In genomic region chr16:4862863-4863483, GRCm38 (mm10) we compare ENCODE assay signal across 8 mouse cellular contexts. TPM values are rescaled to one million over a fixed set of nuclear protein-coding genes. Genes with fewer than 3 reads are reported as not detected.
DNase-seq lines count a peak whose midpoint lies in the region; ATAC-seq and TF ChIP-seq lines count a peak whose summit lies in the region.

No protein-coding gene starts in this region.

- no peaks in the 10 kb centered on the region for H3K27me3 ChIP-seq in forebrain, embryonic 15.5 days

- ATAC-seq in forebrain, embryonic 15.5 days (replicated peaks): 0 out of 2 replicates have a peak, but pooled peaks have one; percentile 46

- no peak overlapping the region for H3K9ac ChIP-seq in forebrain, embryonic 15.5 days (replicated peaks)

- DNase-seq in ES-CJ7 (ENCODE audit: low read depth, low spot score): peak; percentile 52
- peak; percentile 64 for DNase-seq in heart, postnatal 25 days (ENCODE audit: low spot score)
- peak; percentile 58 for DNase-seq in layer of hippocampus, adult 9-10 months (ENCODE audit: low spot score)
- DNase-seq in lung, postnatal 10 days: peak; percentile 94
- peak; percentile 72 for DNase-seq in retina, embryonic 14.5 days (ENCODE audit: low spot score)
- DNase-seq in thymus, postnatal 25 days: peak; percentile 77

- no peak overlapping the region for H3K4me3 ChIP-seq in bone marrow macrophage, adult 2 months (ENCODE audit: insufficient read depth, low read length)
- no peak overlapping the region for H3K4me3 ChIP-seq in forebrain, embryonic 15.5 days

- TF ChIP-seq CTCF in bone marrow macrophage, adult 2 months (IDR thresholded peaks at IDR 0.05; ENCODE audit: low read depth, low read length): peak; percentile 76

- intact Hi-C loops in heart, postnatal 25 days (cut with DNase I): loop anchor here (5.0 to 10.0 kb wide), 4 partner anchors 98 to 284 kb away; partner anchors contain the start of gene Sec14l5

- TF ChIP-seq POLR2A in bone marrow macrophage, adult 2 months (IDR thresholded peaks at IDR 0.05; ENCODE audit: borderline replicate concordance, low read depth, low read length): no peak

- H3K4me1 ChIP-seq in bone marrow macrophage, adult 2 months (ENCODE audit: control insufficient read depth, insufficient read depth, low read length): no peaks in the 10 kb centered on the region
- no peaks in the 10 kb centered on the region for H3K4me1 ChIP-seq in forebrain, embryonic 15.5 days

- no peak overlapping the region for H3K27ac ChIP-seq in bone marrow macrophage, adult 2 months (ENCODE audit: insufficient read depth, low read depth, low read length)
- no peak overlapping the region for H3K27ac ChIP-seq in forebrain, embryonic 15.5 days (replicated peaks)

- H3K36me3 ChIP-seq in forebrain, embryonic 15.5 days: no peaks in the 10 kb centered on the region

- 56% methylated on average over 9 of the region's 9 CpGs for WGBS in forebrain, embryonic 15.5 days

- H3K4me2 ChIP-seq in forebrain, embryonic 15.5 days (replicated peaks): no peak overlapping the region

- no peaks in the 10 kb centered on the region for H3K9me3 ChIP-seq in forebrain, embryonic 15.5 days

RNA-seq across cellular contexts. Expression of gene Ubald1, which starts 17.1 kb away (rescaled TPM):
- 68.4 and 72.6 TPM in 2 replicates for polyA plus RNA-seq in bone marrow macrophage, adult 2 months (2012; ENCODE audit: insufficient read depth, insufficient read length, missing spikeins)
- 45.1 and 47.6 TPM in 2 replicates for polyA plus RNA-seq in forebrain, embryonic 15.5 days (2015; fragmentation: Nextera tagmentation; extraction: Ambion mirVana)
- 10 to 100 TPM; 20.2 to 20.9 TPM for total RNA-seq in heart, postnatal 25 days (2021)

RNA-seq across cellular contexts. Expression of gene Mgrn1, which starts 23.1 kb away (rescaled TPM):
- polyA plus RNA-seq in bone marrow macrophage, adult 2 months (2012; ENCODE audit: insufficient read depth, insufficient read length, missing spikeins): 66.4 and 75.4 TPM in 2 replicates
- 95.8 and 102 TPM in 2 replicates for polyA plus RNA-seq in forebrain, embryonic 15.5 days (2015; fragmentation: Nextera tagmentation; extraction: Ambion mirVana)
- 100 to 1,000 TPM; 147 to 148 TPM for total RNA-seq in heart, postnatal 25 days (2021)

RNA-seq across cellular contexts. Expression of gene 4930562C15Rik, which starts 27.8 kb away (rescaled TPM):
- not detected in 2 replicates for polyA plus RNA-seq in bone marrow macrophage, adult 2 months (2012; ENCODE audit: insufficient read depth, insufficient read length, missing spikeins)
- polyA plus RNA-seq in forebrain, embryonic 15.5 days (2015; fragmentation: Nextera tagmentation; extraction: Ambion mirVana): 0.56 and 0.75 TPM in 2 replicates
- total RNA-seq in heart, postnatal 25 days (2021): not detected
